Mouse (Mus musculus) erythroblast, embryonic 14.5 days (primary cell): Measurements from ENCODE around the gene Numa1. TPM values are rescaled to one million over a fixed set of nuclear protein-coding genes. Genes with fewer than 3 reads are reported as not detected.

Experiments
- H3K27me3 ChIP-seq: 2 replicates; pipeline ENCODE4 v1.6.1; 2012; ENCODE audit warnings: inconsistent platforms; ENCODE audit not compliant: control insufficient read depth
- H3K36me3 ChIP-seq: 2 replicates; pipeline ENCODE4 v1.6.1; 2012; ENCODE audit warnings: mild to moderate bottlenecking, inconsistent platforms; ENCODE audit not compliant: control insufficient read depth
- H3K4me1 ChIP-seq: 2 replicates; pipeline ENCODE4 v1.6.1; 2012; ENCODE audit warnings: inconsistent platforms; ENCODE audit not compliant: control insufficient read depth
- H3K4me3 ChIP-seq: replicated peaks from 2 replicates; pipeline ENCODE3; 2012; ENCODE audit warnings: moderate library complexity, mild to moderate bottlenecking, inconsistent platforms
- H3K9me3 ChIP-seq: 2 replicates; pipeline ENCODE4 v1.6.1; 2012; ENCODE audit warnings: low read length, inconsistent platforms, mixed read lengths; ENCODE audit not compliant: control insufficient read depth
- GATA1 ChIP-seq: IDR thresholded peaks from 2 replicates; pipeline ENCODE4 v1.6.1; 2012; ENCODE audit warnings: low read length, inconsistent platforms, mixed read lengths
- TAL1 ChIP-seq: IDR thresholded peaks from 3 replicates; pipeline ENCODE4 v1.6.1; 2012; ENCODE audit warnings: low read length, inconsistent platforms, mixed read lengths
- polyA plus RNA-seq: library from polyadenylated mRNA; stranded (reverse); fragments of >175 nt; gene quantifications from 2 replicates; pipeline ENCODE4 v1.2.3, GENCODE M21; 2012

The Numa1 gene
- 19.8 and 24.7 TPM in 2 replicates for polyA plus RNA-seq

DNA sequence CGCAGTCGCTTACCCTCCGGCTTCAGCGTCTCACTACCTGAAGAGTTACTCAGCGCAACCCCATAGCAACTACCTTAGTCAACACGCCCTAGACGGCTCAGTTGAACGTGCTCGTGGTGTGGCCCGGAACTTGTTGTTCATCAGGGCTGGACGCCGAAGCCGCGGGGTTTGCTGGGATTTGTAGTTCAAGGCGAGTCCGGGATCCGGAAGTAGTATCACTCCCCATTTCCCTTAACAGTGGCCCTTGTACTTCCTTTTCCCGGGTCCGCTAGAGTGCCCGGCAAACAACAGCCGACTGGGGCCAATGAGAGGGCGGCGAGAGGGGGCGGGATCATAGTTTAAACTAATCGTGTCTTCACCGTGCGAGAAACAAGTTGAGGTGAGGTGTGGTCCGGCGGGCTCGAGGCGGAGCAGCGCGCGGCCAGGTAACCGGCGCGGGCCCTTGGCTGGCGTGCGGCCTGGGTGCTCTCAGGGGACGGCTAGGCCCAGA is at the start of gene Numa1, which contains the start of gene Lrrc51:
Gene Numa1, plus strand, starts transcription at position 361 of the 490 bp plus-strand sequence.
Gene Lrrc51, minus strand, starts transcription at position 145 of the 490 bp plus-strand sequence.
- Histone ChIP-seq H3K36me3 (peaks cover 36% of the 10 kb centered on the region), H3K9me3 (no peaks in the 10 kb centered on the region), H3K4me1 (peaks cover 60% of the 10 kb centered on the region), H3K27me3 (no peaks in the 10 kb centered on the region), H3K4me3 (peak within 1 kb of the TSS; percentile 99)
- TF ChIP-seq TAL1 (no peak), GATA1 (no peak)

DNA sequence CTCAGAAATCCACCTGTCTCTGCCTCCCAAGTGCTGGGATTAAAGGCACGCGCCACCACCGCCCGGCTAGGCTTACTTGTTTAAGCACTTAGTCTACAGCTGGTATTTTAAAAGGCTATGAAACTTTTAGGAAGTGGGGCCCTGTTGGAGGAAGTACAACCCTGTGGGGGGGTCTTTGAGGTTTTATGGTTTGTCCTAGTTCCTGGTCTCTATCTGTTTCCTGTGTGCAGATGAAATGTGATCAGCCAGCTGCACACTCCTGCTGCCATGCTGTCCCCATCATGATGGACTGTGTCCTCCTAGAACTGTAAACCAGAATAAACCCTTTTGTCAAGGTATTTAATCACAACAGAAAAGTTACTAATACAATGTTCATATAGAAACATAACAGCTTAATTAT is 49.8 kb upstream of the Numa1 start:
- TF ChIP-seq TAL1 (no peak), GATA1 (no peak)
- Histone ChIP-seq H3K27me3 (peaks cover 2% of the 10 kb centered on the region; the same call in 1 of the 2 replicates), H3K9me3 (no peaks in the 10 kb centered on the region), H3K4me3 (no peak overlapping the region), H3K36me3 (no peaks in the 10 kb centered on the region), H3K4me1 (no peaks in the 10 kb centered on the region)

DNA sequence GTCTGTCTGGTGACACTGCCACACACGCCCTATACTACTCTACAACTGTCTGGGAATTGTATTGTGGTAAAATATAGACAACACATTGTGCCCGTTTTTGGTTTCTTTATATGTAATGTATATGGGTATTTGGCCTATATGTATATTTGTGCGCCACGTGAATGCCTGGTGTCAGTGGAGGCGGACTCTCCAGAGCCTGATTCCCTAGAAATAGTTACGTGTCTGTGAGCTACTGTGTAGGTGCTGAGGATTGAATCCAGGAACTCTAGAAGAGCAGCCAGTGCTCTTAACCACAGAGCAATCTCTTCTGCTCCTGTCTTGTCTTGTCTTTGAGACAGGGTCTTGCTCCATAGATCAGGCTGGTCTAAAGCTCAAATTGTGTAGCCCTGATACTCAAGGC is 47.6 kb upstream of the Numa1 start:
- peaks cover 7% of the 10 kb centered on the region; the same call in 1 of the 2 replicates for H3K27me3 ChIP-seq
- H3K36me3 ChIP-seq = no peaks in the 10 kb centered on the region
- no peak overlapping the region for H3K4me3 ChIP-seq
- no peaks in the 10 kb centered on the region for H3K9me3 ChIP-seq
- peaks cover 2% of the 10 kb centered on the region for H3K4me1 ChIP-seq
- no peak for TF ChIP-seq TAL1
- TF ChIP-seq GATA1 = no peak

DNA sequence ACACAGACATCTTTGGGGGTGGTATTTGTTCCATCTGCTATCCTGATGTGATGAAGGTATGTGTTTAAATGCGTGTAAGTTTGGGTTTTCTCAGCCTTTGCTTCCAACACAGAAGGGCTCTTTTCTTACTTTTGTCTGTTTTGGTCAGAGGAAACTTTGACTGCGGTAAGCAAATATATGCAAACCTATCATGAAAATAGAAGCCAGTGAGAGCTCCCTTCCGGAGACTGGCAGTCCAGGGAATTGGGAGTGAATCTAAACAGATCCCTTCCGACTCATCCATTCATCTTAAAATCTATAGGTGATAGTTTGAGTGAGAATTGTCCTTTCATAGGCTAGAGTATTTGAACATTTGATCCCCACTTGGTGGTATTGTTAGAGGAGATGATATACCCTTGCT is 45.5 kb upstream of the Numa1 start:
- Histone ChIP-seq H3K9me3 (no peaks in the 10 kb centered on the region), H3K27me3 (peaks cover 7% of the 10 kb centered on the region; the same call in 1 of the 2 replicates), H3K4me1 (peaks cover 6% of the 10 kb centered on the region), H3K4me3 (no peak overlapping the region), H3K36me3 (no peaks in the 10 kb centered on the region)
- TF ChIP-seq GATA1 (no peak), TAL1 (no peak)

DNA sequence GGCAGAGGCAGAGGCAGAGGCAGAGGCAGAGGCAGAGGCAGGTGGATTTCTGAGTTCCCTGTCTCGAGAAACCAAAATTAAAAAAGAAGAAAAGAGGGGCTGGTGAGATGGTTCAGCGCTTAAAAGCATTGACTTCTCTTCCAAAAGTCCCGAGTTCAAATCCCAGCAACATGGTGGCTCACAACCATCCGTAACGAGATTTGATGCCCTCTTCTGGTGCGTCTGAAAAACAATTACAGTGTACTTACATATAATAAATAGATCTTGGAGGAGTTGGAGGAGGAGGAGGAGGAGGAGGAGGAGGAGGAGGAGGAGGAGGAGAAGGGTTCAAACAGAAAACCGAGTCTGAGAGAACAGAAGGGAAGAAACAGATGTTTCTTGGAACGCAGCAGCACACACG is 38.2 kb upstream of the Numa1 start:
- Histone ChIP-seq H3K9me3 (no peaks in the 10 kb centered on the region), H3K4me1 (peaks cover 42% of the 10 kb centered on the region), H3K36me3 (peaks cover 30% of the 10 kb centered on the region), H3K4me3 (peak overlapping the region; percentile 90), H3K27me3 (no peaks in the 10 kb centered on the region)
- TF ChIP-seq GATA1 (no peak), TAL1 (no peak)

DNA sequence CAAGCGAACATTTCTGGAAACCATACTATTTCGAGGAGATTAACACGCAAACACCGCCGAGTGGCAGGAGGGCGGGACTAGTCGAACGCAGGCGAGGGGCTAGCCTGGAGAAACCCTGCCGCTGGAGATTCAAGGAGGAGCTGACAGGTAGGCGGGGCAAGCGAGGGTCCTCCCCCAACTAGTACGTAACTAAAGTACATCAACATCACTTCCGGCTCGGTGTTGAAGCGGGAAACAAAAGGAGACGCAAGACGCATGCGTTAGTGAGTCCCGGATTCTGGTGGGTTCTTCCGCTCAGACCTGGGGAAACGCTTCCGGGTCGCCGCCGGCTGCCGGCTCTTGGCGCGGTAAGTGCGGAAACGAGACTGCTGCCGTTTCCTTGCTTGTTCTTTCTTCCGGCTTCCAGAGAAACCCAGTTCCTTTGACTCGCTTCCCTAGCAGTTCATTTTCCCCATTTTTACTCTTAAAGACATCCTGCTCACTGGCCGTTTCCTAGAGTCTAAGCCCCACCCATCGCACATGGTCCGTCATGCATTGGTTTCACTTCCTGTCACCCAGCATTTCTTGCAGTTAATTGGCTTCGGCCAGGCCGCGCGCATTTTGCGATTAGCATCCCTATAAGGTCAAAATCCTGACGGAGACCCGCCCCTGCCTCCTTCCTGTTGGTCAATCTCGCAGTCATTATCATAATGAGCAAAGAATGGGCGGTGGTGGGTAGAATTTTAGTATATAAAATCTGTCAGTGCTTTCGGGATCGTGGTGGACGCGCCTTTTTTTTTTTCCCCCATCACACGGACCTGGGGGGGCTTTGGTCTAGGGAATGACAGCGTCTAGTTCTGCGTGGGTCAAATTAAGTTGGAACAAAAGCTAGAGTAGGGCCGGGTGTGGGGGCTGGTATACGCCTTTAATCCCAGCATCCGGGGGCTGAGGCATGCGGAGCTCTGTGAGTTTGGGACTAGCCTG is 37.5 kb upstream of the Numa1 start:
- H3K9me3 ChIP-seq = no peaks in the 10 kb centered on the region

DNA sequence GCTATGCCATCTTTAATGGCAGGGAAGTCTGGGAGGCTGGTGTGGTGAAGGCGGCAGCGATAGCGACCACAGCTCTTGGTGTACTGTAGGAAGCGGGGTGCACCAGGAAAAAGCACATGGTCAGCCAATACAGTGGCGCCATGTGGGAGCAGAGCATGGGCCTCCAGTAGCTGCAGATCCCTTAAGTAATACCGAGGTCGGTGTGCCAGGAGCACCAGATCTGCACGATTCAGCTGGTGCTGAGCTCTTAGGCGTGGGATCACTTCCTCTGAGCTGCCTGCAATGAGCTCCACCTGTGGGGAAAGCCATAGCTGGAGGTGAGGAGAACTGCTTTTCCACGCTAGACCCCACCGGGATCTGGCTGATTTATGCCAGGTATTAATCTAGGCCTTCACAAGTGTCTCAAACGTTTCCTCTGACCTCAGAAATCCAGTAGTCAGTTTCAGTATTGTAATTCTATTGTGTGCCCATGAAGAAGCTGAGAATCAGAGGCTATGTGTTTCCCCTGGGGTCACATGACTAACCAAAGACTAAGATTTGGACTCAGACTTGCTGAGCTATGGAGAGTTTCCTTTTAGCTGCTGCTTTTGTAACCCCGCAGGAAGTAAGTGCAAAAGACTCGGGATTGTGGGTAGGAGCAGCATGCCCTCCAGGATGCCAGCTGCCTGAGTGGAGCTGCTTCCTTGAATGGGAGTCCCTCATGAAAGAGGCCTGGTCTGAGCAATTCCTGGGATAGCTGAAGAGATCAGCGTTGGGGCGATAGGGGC is 33.4 kb upstream of the Numa1 start:
- H3K27me3 ChIP-seq = no peaks in the 10 kb centered on the region
- TF ChIP-seq TAL1 = no peak
- TF ChIP-seq GATA1 = no peak
- H3K4me3 ChIP-seq = no peak overlapping the region
- H3K36me3 ChIP-seq = peaks cover 48% of the 10 kb centered on the region
- peaks cover 35% of the 10 kb centered on the region for H3K4me1 ChIP-seq
- peaks cover 2% of the 10 kb centered on the region; the same call in 1 of the 2 replicates for H3K9me3 ChIP-seq

More for the DNA sequence above, 37.5 kb upstream of the Numa1 start:
- no peak for TF ChIP-seq TAL1
- peak; percentile 38; the same call in 1 of the 2 replicates for TF ChIP-seq GATA1
- Histone ChIP-seq H3K27me3 (no peaks in the 10 kb centered on the region), H3K4me1 (peaks cover 39% of the 10 kb centered on the region), H3K36me3 (peaks cover 37% of the 10 kb centered on the region), H3K4me3 (peak overlapping the region; percentile 90)

DNA sequence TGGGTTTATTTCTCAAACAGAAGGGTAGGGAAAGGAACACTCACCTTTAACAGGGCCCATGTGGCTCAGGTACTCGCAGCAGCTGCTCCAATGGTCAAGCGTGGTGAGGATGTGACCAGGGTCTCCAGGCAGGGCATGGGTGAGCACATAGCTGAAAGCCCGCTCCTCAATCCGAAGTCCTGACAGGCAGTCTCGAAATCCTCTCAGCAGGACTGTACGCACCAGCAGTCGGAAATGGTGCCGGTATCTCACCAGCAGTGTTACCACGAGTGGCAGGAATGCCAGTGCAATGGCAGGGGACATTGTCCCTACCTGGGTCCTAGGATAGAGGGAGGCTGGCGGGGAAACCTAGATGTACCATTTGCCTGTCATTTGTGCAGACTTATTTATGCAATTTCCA is 31.9 kb upstream of the Numa1 start:
- no peak overlapping the region for H3K4me3 ChIP-seq
- H3K4me1 ChIP-seq = peaks cover 37% of the 10 kb centered on the region
- H3K27me3 ChIP-seq = no peaks in the 10 kb centered on the region
- peaks cover 50% of the 10 kb centered on the region for H3K36me3 ChIP-seq
- peaks cover 2% of the 10 kb centered on the region; the same call in 1 of the 2 replicates for H3K9me3 ChIP-seq
- no peak for TF ChIP-seq TAL1
- no peak for TF ChIP-seq GATA1

DNA sequence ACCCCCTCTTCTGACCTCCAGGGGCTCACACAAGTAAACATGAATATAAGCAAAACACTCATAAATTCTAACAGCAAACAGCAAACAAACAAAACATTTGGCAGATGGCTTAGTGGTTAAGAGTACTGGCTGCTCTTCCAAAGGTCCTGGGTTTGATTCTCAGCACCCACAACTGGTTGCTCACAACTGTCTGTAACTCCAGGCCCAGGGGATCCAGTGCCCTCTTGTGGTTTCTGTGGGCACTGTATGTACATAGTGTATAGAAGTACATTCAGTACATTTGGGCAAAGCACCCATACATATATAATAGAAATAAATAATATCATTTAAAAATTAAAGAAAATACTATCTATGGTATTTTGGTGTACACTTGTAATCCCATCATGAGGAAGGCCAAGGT is 31.1 kb upstream of the Numa1 start:
- no peak for TF ChIP-seq TAL1
- TF ChIP-seq GATA1 = no peak
- H3K27me3 ChIP-seq = no peaks in the 10 kb centered on the region
- peaks cover 52% of the 10 kb centered on the region for H3K36me3 ChIP-seq
- H3K4me1 ChIP-seq = peaks cover 36% of the 10 kb centered on the region
- peaks cover 2% of the 10 kb centered on the region; the same call in 1 of the 2 replicates for H3K9me3 ChIP-seq
- no peak overlapping the region for H3K4me3 ChIP-seq
